Mouse (Mus musculus): ENCODE results near the gene Gng8.

Gene Gng8

DNA sequence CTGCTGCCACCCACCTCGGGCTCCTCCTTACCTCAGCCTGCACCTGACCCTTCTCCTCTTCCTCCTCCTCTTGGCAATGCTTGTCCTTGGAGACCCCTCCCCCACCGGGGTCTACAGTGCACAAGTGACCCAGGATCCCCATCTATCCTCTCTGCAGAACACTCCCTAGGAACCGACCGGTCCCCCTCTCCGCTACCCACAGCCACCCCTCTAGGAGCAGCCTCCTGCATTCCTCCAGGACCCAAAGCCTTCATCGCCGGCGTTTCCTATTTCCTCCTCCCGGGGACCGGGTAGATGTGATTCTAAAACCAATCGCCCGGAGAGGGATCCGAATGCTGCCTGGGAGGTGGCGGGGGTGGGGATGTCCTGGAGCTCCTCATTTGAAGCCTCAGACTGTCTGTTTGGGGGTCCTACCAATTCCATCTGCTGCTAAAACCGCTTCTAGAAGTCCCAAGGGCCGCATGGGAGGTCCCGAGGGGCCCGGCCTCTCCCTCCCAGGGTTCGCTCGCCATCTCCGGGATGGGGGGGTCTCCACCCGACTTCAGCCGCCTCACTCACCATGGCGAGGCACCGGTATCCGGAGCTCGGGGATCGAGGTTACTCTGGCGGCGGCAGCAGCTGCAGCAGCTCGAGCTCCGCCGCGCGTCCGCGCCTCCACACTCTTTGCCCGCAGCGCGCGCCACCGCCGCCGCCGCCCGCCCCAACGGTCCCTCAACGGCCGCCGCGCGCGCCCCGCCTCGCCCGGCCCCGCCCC is 31.9 kb downstream of the Gng8 start:
- no peak for DNase-seq (ENCODE audit: low read depth, low spot score)

DNA sequence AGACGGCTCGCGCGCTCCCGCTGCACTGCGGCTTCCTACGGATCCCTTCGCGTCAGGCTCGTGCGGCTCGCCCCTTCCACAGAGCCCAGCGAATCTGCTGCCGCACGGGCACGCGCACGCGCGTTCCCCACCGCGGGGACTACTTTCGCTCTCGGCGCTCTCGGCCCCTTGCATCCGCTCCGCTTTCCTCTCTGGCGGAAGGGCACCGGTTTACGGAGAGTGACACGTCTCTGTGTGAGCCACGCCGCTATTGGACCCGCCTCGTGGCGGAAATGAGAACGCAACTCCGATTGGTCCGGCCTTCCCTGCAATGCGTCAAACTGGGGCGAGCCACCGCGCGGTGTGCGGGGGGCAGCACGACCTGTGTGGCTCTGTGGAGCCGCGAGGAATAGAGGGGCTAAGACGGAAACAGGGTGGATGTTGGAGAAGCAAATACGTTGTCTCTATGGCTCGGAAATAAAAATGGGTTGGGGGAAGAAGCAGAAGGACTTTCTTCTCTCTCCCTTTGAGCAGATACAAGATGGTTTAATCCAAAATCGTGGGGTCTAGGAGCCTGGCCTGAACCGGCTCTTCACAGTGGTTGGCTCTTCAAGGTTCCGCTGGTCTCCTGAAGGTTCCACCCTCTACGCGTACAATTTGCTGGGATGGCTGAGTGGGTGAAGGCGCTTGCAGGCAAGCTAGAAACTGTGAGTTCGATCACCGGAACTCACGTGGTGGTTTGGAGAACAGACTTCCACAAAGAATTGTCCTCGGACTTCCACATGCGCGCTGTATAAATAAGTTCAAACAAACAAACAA is 32.6 kb downstream of the Gng8 start, which contains the start of gene Calm3:
Gene Calm3, minus strand, starts transcription at position 78 of the 798 bp plus-strand sequence.
- DNase-seq (ENCODE audit: low read depth, low spot score): peak; percentile 100

DNA sequence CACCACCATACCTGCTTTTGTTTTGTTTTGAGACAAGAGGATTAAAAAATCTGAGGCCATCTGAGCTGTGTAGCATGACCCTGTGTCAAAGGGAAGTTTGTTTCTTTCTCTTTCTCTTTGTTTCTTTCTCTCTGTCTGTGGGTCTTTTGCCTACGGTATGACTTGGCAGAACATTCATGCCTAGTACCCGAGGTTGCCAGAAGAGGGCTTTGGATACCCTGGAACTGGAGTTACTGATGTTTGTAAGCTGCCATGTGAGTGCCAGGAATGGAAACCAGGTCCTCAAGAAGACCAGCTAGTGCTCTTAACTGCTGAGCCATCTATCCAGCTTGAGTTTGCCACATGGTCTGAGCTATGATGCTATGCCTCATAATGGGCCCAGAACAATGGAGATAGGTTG is 36.8 kb downstream of the Gng8 start:
- no peak for DNase-seq (ENCODE audit: low read depth, low spot score)

DNA sequence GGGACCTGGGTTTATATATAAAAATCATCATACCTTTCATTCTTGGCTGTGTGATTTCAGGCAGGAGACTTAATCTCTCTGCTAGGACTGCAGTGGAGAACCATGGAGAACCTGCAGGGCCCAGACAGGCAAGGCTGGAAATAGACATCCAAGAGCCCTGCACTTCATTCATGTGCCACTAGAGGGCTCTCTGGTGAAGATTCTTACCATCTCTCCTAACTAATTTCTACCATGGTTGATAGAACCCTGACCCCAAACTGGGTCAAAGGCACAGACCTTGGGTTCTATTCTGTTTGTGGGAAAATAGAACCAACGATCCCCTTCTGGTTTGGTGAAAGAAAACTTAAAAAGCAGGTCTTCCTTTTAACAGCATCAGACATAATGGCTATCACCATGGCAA is 39.3 kb downstream of the Gng8 start:
- peak; percentile 75 for DNase-seq (ENCODE audit: low read depth, low spot score)

DNA sequence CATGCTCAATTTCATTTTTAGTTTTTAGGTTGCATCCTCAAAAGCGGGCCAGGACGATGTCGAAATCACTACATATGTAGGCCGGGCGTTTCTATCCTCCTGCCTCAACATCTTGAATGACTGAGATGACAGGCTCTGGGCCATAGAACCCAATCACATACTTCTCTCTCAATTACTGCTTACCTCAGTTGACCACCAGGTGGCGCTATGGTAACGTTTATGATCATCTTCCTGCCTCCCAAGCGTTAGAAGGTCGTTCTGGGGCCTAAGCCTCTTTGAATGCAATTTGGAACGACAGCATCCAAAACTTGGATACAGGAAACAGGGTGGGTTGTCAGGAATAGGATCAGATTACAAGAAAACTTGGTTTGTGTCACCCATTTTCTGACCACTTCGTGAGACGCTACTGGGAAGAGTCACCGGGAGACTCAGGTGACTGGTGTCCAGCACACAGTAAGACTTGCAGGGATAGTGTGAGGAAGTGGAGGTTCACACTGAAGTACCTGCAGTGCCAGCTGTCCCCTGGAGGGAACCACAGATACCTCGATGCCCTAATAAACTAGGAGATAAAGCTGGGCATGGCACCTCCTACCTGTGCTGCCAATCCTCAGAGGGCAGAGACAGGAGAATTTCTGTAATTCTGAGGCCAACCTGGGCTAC is 40.5 kb downstream of the Gng8 start:
- peak; percentile 94 for DNase-seq (ENCODE audit: low read depth, low spot score)

DNA sequence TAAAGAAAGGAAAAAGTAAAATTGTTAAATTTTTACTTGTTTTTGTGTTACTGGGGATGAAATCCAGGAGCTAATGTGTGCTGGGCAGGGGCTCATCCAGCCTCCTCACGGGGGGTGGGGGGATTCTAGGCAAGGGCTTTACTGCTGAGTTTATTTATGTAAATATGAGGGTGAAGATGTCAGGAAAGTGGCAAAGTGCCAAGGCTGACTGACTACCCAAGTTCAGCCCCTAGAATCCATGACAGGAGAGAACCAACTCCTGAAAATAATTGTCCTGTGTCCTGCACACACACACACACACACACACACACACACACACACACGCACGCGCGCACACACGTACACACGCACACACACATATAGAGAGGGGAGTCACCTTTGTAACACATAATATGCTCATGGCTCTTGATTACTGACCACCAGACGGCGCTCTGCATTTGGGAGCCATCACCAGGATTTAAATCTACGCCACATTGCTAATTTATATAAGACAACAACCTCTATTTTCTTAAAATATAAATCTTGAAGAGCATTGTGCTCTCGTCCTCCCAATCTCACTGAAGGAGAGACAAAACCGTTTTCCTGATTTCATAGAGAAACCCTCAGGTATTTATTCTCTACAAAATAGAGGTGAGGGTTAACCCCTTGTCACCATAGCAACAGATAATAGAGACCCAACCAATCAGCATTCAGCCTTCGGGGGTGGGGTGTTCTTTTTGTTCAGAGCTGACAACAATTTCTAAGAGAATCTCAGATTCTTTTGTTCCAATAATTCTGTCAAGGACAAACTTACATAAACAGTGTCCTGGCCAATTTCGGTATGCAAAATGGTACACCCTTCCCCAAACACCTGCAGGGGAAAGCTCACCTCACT is 41.4 kb downstream of the Gng8 start:
- DNase-seq (ENCODE audit: low read depth, low spot score): no peak

DNA sequence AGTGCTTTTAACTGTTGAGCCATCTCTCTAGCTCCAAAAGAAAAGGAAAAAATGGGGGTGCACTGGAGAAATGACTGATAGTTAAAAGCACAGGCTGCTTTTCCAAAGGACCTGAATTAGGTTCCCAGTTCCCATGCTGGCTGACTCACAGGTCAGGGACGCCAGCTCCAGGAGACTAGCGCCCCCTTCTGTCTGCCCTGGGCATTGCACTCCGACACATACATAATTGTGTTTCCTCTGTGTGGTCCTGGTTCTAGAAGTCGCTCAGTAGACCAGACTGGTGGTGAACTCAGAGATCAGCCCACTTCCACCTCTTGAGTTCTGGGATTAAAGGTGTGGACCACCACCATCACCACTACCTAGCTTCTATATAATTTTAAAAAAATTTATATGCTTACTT is 45.7 kb downstream of the Gng8 start:
- DNase-seq (ENCODE audit: low read depth, low spot score): no peak

DNA sequence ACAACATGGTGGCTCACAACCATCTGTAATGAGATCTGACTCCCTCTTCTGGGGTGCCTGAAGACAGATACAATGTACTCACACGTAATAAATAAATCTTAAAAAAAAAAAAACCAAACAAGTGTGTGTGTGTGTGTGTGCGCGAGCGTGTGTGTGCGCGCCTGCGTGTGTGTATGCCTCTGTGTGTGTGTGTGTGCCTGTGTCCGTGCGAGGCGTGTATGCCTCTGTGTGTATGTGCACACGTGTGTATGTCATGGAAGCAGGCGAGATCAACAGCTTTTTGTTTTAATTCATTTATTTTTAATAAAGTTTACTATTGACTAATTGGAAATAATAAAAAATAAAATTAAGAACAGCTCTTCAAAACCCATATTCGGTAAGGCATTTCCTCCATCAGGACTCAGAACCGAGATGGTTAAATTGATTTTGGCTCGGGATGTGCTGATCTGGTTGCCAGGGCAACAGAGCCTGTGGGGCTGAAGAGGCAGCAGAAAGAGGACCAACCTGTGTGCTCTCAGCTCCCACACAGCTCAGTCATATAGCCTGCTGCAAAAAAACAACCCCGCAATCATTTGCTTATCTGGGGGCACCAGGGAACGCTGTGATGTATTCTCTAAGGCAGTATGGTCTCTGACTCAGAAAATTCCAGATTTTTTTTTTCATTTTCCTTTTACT is 46.7 kb downstream of the Gng8 start:
- DNase-seq (ENCODE audit: low read depth, low spot score): no peak

DNA sequence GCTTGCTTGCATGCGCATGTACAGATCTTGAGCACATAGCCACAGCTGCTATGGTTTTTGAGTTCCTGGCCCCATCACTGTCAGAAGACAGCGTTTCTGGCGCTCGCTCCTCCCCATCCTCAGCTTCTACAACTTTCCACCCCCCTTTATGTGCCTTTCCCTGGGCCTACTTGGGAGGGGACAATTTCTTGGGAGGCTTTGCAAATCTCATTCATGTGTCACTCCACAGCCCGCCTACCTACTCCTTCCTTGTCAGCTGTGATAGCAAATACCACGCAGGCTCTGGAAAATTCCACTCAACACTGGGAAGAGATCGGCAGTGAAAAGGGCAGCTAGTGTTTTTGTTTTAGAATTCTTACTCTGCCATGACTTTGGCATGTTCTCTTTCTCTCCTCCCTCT is 48.7 kb downstream of the Gng8 start:
- DNase-seq (ENCODE audit: low read depth, low spot score): no peak

DNA sequence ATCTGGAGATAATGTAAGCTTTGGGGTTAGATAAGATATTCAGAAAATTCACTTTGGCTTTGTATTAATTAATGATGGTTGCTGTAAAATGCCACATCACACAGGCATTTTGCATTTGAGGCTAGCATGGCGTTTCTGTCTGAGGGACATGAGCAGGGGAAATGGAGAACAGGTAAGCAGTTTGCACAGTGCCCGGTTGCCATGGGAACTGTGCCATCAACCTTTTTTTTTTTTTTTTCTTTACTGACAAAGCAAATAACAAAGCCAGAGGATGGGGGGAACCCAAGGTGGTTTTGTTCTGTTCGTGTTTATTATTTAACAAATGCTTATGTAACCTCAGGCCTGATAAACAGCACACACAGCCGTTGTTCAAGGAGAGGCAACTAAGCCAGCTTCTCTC is 51.3 kb downstream of the Gng8 start:
- no peak for DNase-seq (ENCODE audit: low read depth, low spot score)

DNA sequence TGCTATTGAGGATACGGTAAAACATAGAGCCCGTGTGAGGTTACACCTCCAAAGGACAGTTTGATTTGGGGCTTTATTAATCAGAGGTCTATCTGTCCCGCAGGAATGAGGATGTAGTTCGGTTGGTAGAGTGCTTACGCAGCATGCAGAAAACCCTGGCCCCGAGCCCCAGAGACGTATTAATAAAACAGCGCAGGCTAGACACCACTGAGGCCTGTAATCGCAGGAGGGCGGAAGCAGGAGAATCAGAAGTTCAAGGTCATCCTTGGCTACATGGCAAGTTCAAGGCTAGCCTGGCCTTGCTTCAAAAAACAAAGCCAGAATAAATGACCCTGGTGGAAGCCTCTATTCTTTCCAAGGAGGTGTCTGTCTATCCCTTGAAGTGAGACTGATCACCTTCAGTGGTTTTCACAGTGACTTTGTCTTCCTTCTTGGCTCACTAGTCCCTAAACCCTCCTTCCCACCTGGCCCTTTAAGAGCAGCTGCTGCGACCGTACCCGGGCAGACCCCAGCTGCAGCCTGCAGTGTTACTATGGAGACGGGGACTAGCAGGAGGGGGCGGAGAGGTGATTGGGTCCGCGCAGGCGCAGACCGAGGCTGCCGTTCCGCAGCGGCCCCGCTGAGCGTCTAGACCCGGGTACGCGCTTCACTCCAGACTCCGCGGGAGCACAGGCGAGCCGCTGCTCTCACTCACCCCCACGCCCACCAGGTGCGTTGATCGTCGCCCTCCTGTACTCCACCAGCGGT is 52.6 kb downstream of the Gng8 start, which contains the start of gene Pnmal2:
Gene Pnmal2, plus strand, starts transcription at position 622 of the 747 bp plus-strand sequence.
- peak; percentile 94 for DNase-seq (ENCODE audit: low read depth, low spot score)

DNA sequence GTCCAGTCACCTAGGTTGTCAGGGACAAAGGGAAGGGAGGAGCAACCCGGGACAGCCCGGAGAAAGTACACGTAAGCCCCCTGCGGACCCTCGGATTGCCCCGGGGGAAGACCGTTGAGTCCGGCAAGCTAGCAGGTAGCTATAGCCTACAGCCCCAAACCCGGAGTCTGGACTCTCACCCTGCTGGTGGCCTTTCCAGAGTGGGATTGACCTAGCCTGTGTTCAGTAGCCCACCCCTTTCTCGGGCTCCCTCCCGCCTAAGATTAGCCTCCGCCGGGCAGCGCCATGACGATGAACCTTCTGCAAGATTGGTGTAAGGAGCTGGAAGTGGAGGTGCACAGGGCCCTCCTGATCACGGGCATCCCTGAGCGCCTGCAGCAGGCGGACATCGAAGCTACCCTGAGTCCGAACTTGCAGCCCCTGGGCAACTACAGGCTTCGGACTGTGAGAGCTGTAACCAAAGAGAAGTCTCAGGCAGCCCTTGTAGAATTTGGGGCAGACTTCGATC is 53.3 kb downstream of the Gng8 start:
- DNase-seq (ENCODE audit: low read depth, low spot score): no peak
